Mouse (Mus musculus) ES-E14 (cell line): ENCODE measurements around the gene Mgrn1.

Experiments used
- CHD2 ChIP-seq: IDR thresholded peaks from 2 replicates; pipeline ENCODE4 v1.6.1; 2014; ENCODE audit warnings: mild to moderate bottlenecking, low read depth, low read length, inconsistent platforms
- HCFC1 ChIP-seq: IDR thresholded peaks from 2 replicates; pipeline ENCODE4 v1.6.1; 2012; ENCODE audit warnings: low read length, inconsistent platforms, borderline replicate concordance; ENCODE audit not compliant: insufficient read depth
- ZNF384 ChIP-seq: IDR thresholded peaks from 2 replicates; pipeline ENCODE4 v1.6.1; 2012; ENCODE audit warnings: low read depth, low read length, inconsistent platforms

DNA sequence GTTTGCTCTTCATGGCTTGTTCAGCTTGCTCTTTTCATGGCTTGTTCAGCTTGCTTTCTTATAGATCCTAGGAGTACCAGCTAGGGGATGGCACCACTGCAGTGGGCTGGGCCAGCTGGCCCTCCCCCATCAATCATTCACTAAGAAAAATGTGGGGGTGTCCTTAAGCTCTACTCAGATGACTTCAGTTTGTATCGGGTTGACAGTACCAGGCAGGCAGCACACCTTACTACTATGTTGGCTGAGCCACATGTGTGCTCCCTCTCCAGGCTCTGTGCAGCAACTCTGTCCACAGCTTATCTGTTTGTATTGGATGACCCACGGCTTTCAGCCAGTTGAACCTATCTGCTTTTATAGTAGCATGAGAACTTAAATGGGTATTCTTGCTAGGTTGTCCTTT is 42.4 kb downstream of the Mgrn1 start:
- TF ChIP-seq ZNF384 = no peak
- TF ChIP-seq HCFC1 = no peak
- TF ChIP-seq CHD2 = no peak
